Mouse (Mus musculus) spleen, adult 2 months (tissue): ENCODE results near the gene Rims1.

ENCODE experiments used
- CTCF ChIP-seq: fragments of 200-500 bp; IDR thresholded peaks from 2 replicates; pipeline ENCODE4 v1.5.1; 2011; ENCODE audit warnings: mild to moderate bottlenecking, inconsistent platforms; ENCODE audit not compliant: insufficient read depth, insufficient read length, insufficient replicate concordance; ENCODE audit errors: extremely low read depth
- POLR2A ChIP-seq: fragments of 200-500 bp; IDR thresholded peaks from 2 replicates; pipeline ENCODE4 v1.6.1; 2011; ENCODE audit warnings: low read depth, low read length, inconsistent platforms

DNA sequence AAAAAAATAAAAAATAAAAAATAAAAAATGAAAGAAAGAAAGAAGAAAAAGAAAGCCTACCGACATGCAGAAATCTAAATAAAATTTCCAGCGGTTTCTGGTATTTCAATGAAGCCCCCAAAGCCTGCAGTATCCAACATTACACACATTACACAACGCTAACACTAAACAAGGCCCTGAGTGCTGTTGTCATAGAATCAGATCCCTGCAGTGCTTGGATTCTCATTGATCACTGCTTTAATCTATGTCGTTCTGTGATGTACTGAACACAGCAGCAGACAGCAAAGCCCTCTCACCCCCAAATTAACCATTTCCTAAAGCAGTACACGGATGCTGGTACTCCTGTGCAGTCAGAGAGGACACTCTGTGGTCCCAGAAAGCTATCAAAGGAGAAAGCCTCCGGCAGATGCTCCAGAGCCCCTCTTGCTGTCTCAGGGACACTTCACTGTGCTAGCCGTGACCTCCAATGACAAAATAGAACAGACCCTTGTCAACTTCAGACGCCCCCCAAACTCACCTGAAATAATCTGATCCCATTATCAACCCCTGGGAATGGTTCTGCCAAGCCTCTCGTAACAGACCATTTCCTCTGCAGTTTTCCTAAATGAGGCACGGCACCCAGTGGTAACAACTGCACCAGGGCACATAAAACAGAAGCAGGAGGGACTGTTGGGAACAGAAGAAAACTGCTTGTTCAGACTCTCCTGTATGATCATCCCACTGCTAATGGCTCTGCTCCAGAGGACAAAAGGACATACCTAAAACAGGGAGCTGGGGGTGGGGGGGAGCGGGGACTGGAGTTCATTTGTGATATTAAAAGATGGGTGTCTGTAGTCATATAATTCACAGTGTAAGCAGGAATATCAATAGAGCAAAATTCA, 296.8 kb downstream of the Rims1 start:
- no peak for TF ChIP-seq POLR2A
- no peak for TF ChIP-seq CTCF
